Mouse (Mus musculus): ENCODE measurements around the gene Mrpl43.

The Mrpl43 gene

GRCm38 (mm10) chr19:44977148-44977547, 29.1 kb downstream of the Mrpl43 start:
- DNase-seq (ENCODE audit: low read depth, low spot score): no peak

GRCm38 (mm10) chr19:44976636-44977035, 29.6 kb downstream of the Mrpl43 start:
- DNase-seq (ENCODE audit: low read depth, low spot score): no peak

GRCm38 (mm10) chr19:44968329-44968728, 37.9 kb downstream of the Mrpl43 start:
- no peak for DNase-seq (ENCODE audit: low read depth, low spot score)

- DNase-seq (ENCODE audit: low read depth, low spot score): no peak
Observed at GRCm38 (mm10) chr19:44965978-44966377, 40.3 kb downstream of the Mrpl43 start.

- no peak for DNase-seq (ENCODE audit: low read depth, low spot score)
Observed at GRCm38 (mm10) chr19:44959633-44960032, 46.6 kb downstream of the Mrpl43 start.

Measured in mesoderm, embryonic 11.5 days (tissue).